Mouse (Mus musculus) liver, adult (tissue): ENCODE data around the gene Ccl22.

Source experiments
- GATA4 ChIP-seq: IDR thresholded peaks from 2 replicates; pipeline ENCODE4 v1.6.1; 2014; ENCODE audit warnings: mild to moderate bottlenecking, low read length; ENCODE audit not compliant: insufficient replicate concordance

Ccl22 gene

DNA sequence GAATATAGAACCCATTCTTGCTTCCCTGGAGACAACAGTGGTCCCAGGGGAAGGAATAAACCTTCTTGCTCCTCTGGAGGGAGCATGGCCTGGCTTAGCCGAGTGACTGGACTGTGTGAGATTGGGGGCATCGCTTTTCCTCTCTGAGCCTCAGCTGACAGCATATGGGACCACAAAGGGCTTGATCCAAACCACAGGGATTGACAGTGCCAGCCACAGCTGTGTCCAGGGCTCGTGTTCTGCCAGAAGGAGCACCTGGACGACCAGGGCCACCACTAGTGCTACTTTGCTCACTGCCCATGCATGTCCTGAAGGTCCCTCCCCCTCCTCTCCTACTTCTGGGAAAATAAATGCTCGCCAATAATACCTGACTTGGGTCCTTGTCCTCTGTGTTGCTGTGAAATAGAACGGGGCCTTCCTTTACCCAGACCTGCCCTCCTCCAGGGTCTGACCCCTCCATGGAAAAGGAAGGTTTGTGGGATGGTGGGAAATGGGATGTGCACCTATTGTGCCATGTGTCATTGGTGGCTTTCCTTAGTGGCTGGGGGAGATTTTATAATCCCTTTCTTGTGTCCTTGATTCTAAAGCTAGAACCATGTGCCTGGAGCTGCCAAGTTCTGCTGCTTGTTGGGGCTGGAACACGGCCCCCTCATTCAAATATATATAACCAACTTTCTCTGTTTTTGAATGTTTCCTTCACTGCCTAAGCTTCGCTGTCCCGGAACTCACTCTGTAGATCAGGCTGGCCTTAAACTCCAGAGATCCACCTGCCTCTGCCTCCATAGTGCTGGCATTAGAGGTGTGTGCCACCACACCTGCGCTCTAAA is 5.8 kb downstream of the Ccl22 start:
- TF ChIP-seq GATA4 = no peak

DNA sequence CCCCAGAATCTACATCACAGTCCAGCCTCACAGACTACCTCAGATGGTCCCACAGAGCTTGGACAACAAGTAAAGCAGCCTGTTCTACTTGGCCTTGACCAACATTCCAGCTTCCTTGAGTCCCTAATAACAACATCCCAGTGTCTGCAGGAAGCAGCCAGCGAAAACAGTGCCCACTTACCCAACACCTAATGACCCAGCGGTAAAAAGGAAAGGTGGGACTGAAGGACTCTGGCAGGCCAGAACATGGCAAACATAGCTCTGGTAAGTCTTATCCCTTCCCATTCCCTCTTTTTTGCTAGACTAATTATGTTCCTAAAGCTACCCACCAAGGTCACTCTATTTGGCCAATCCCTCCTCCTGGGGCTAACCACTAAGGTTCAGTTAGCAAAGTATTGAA is 8.6 kb downstream of the Ccl22 start:
- no peak for TF ChIP-seq GATA4

DNA sequence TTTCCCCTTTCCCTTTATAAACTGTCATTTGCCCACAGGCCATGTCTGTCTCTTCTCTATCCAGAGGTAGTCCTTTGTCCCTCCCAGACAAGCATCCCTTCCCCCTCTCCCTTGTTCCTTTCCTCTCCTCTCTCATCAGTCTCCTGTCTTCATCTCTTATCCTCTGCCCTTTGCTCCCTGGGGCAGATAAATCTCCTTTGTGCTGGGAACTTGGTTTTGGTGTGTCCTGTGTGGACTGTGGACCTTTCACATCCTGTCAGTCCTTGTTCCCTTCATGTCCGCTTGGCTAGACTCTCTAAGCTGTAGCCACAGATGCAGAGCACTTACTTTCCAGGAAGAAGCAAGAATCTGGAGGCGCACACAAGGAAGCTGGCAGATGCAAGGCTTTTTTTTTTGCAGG is 9.1 kb downstream of the Ccl22 start:
- no peak for TF ChIP-seq GATA4

DNA sequence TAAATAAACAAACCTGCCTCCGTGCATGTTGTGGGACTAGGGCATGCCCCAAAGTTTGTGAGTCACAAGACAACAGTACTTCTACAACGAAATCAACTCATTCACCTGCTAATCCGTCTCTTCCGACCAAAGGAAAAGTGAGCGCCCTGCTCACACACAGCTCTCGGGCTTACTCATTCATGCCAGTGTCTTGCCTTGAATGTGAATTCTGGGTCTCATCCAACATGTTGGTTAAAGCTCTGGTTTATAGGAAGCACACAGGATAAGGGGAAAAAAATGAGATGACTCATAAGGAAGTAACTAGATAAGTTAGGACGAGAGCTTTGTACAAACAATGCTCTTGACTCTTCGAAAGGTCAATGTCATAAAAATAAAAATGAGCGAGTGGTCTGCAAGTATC is 21.6 kb downstream of the Ccl22 start:
- no peak for TF ChIP-seq GATA4

DNA sequence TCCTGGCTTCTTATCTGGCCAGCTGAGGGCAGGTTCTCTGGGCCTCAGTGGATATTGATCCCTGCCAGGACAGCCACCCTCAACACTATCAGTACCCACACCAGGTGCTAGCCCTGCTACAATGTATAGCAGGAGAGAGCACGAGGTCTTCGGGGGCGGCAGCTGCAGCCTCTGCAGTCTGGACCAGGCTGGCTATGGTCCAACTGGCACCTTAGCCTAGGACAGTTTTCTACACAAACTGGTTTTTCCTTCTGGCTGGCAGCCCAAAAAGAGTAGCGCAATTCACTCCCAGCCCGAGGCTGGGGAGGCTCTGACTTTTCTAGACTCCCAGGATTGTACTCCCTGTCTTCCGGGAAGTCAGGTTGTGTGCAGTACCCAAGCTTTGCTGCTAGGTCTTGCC is 25.6 kb downstream of the Ccl22 start:
- no peak for TF ChIP-seq GATA4

DNA sequence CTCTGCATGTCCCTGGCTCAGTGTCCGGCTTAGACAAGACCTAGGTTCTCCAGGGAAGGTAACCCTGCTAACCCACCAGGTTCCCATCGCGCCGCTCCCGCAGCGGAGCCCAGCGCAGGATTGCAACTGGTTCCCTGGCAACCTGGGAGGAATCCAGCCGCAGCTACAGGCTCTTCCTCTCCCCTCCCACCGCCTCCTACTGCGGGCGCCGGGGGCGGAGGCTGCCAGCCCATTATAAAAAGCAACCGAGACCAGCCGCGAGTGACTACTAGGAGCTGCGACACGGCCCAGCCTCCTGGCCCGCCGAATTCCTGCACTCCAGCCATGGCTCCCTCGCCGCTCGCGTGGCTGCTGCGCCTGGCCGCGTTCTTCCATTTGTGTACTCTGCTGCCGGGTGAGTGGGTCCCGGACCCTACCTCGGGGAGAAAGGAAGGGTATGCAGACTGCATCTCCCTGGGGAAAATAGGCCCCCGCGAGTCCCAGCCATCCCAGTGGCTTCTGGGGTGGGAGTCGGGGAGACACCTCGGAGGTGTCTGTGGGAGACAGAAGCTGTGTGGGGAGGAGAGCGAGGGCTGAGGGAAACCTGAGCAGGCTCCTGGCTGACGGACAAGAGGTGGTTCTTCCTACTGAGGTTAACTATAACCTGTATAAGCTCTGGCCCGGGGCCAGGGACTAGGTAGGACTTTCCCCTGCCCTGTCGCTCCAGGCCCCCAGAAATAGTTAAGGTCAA is 26.7 kb downstream of the Ccl22 start, which contains the start of gene Cx3cl1:
Gene Cx3cl1 (plus strand): TSS at position 69 of the 730 bp plus-strand sequence.
- no peak for TF ChIP-seq GATA4

DNA sequence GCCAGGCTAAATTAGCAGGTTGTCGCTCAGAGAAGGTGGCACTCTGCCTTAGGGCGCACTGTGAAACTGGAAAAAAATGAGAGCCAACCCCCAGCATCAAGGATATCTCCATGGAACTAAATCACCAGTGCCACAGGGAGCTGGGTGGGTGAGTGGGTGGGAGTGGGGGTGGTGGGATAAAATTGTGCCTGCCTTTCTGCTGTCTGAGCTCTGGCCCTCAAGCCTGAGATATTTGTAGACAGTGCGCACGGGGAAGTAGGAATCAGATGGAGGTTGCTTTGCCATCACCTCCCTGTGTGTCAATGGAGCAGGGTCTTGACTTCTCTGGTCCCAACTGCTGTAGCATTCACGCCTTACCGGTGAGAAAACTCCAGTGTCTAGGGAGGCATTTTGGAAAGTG is 27.7 kb downstream of the Ccl22 start:
- TF ChIP-seq GATA4 = no peak

DNA sequence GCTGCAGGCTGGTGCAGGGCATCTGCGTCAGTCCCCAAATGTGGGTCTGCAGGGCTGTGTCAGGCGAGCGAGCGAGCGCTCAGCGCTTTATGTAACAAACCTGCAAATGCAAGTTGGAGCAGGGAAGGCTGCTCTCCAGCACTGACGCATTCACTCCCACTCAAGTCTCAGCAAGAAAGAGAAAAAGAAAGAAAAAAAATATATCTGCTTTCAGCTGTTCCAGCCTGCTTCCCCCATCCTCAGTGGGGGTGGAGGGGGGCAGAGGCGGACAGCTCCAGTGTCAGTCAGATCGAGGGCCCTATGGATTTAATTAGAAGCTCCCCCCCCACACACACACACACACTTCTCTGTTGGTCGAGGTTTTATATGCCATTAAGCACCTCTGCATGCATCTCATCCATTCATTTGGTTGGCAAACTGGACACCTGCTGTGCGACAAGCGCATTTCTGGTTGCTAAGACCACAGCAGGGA is 28.3 kb downstream of the Ccl22 start:
- TF ChIP-seq GATA4 = no peak

DNA sequence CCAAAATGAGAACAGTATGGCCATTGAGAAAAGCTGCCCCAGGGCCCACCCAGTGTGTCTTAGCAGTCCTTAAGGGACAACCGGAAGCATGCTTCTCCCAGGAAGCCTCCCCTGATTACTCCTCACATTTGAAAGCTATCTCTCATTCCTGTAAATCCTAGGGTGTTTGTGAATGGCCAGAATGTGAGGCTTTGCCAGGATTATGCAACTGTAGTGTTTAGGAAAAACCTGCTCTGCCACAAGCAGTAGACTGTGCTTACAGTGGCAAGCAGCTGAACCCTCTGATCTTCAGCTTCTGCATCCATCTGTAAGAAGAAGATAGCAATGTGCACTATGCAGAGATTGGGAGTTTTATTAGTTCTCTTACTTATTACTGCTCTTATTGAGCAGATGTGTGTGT is 29.2 kb downstream of the Ccl22 start:
- TF ChIP-seq GATA4 = no peak

DNA sequence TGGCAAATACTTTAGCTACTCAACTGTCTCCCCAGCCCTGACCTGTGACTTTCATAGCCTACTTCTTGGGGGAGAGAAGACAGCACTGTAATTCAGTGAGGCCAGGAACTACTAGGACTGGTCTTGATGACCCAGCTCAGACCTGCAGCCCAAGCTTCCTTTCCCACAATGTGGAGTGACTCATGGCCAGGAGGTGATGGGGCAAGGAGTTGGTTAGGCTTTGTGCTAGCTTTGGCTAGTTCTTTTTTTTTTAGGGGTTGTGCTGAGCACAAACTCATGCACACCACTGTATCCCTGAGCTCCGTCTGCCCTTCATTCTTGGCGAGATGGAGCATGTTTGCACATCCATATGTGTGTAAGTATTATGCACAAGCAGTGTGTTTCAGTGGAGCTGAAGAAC is 31.0 kb downstream of the Ccl22 start:
- TF ChIP-seq GATA4 = no peak

DNA sequence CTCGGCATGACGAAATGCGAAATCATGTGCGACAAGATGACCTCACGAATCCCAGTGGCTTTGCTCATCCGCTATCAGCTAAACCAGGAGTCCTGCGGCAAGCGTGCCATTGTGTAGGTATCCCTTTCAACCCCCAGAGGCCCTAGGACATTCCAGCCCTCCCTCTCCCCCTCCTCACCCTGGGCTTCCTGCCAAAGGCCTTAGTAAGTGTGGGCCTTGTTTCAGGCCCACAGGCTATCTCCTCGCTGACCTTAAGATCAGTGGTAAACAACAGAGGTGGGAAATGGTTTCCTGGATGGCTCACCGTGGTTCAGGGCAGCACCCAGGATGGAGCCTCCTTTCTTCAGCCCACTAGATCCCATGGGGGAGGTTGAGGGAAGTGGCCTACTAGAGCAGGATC is 32.6 kb downstream of the Ccl22 start:
- TF ChIP-seq GATA4 = no peak

DNA sequence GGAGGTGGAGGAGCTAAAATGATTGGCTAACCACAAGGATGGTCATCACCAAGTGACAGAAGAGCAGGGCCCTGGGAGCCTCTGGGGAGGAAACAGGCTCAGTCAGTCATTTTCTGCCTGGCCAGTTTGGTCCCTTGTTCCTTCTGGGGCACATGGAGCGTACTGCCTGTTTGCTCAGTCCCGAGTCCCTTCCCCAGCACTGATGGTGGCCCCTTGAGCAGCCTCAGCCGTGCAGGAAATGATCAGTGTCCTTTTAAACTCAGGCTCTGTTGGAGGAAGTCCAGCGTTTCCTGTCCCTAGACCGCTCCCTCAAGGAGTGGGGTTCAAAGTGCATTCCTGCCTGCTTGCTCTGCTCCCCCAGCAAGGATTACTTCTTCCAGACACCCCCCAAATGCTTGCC is 33.1 kb downstream of the Ccl22 start:
- no peak for TF ChIP-seq GATA4

DNA sequence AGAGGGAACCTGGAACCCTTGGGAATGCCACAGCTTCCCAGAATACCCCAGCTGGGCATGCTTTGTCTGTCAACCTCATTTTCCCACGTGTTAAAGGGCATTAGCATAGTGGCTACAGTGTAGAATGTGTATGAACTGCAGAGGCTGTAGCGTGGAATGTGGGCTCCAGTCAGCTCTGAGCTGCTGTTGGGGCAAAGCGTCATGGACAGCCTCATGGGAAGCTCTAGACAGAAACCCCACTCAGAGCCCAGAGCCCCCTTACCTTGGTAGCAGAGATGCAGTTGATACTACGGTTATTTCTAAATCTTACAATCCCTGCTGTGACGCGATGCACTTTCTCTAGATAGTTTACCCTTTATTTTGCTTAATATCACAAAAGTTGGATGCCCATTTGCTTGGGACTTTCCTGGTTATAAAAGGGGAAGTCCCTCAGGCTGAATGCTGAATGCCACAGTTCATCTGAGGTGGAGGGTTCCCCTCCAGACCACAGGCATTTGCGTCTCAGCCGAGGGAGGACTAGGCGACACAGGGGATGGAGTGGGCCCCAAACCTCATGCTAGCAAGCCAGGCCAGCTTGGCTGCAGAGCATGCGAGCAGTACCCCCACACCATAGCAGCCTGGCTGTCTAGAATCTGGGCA is 33.6 kb downstream of the Ccl22 start:
- no peak for TF ChIP-seq GATA4

DNA sequence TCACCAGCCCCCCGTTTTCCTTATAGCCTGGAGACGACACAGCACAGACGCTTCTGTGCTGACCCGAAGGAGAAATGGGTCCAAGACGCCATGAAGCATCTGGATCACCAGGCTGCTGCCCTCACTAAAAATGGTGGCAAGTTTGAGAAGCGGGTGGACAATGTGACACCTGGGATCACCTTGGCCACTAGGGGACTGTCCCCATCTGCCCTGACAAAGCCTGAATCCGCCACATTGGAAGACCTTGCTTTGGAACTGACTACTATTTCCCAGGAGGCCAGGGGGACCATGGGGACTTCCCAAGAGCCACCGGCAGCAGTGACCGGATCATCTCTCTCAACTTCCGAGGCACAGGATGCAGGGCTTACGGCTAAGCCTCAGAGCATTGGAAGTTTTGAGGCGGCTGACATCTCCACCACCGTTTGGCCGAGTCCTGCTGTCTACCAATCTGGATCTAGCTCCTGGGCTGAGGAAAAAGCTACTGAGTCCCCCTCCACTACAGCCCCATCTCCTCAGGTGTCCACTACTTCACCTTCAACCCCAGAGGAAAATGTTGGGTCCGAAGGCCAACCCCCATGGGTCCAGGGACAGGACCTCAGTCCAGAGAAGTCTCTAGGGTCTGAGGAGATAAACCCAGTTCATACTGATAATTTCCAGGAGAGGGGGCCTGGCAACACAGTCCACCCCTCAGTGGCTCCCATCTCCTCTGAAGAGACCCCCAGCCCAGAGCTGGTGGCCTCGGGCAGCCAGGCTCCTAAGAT is 34.3 kb downstream of the Ccl22 start:
- TF ChIP-seq GATA4 = no peak

DNA sequence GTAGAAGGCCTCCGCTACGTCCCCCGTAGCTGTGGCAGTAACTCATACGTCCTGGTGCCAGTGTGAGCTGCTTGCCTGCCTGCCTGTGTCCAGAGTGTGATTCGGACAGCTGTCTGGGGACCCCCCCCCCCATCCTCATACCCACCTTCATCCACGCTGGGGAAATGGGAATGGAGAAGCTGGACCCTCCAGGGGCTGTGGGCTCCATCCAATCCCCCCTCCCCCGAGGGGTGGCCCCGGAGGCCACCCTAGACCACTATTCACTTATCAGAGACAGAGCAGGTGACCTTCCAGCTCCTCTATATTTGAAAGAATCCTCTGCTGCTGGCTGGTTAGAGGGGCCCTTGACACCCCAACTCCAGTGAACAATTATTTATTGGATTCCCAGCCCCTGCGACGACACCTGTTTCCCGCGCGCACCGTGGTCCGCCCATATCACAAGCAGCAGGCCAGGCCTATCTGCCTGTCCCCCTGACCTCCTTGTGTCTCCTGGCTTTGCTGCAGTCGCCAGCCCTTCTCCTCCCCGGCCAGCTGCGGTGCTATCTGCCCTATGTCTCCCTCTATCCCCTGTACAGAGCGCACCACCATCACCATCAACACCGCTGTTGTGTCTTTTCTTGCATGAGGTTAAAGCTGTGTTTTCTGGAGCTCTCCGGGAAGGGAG is 35.2 kb downstream of the Ccl22 start:
- no peak for TF ChIP-seq GATA4
